Mouse (Mus musculus) lung, embryonic 16.5 days (tissue): ENCODE results near the gene Il12a. TPM values are rescaled to one million over a fixed set of nuclear protein-coding genes. Genes with fewer than 3 reads are reported as not detected.

ENCODE experiments used
- ATAC-seq: fragments of 200-750 bp; cut with Nextera tagmentation; 2 replicates; pipeline ENCODE4 v1.8.0; 2017; ENCODE audit warnings: low read depth, mild to moderate bottlenecking, moderate library complexity
- H3K27ac ChIP-seq: fragments of 300-500 bp; sonication (generic); 2 replicates; pipeline ENCODE4 v1.5.1; 2014; ENCODE audit warnings: mild to moderate bottlenecking, control low read depth, low read length
- H3K27me3 ChIP-seq: fragments of 300-500 bp; sonication (generic); 2 replicates; pipeline ENCODE4 v1.6.1; 2014; ENCODE audit warnings: low read depth, low read length, mixed read lengths; ENCODE audit not compliant: control insufficient read depth, insufficient read depth
- H3K36me3 ChIP-seq: fragments of 300-500 bp; sonication (generic); 2 replicates; pipeline ENCODE4 v1.6.1; 2014; ENCODE audit warnings: low read length; ENCODE audit not compliant: control insufficient read depth, insufficient read depth
- H3K4me1 ChIP-seq: fragments of 300-500 bp; sonication (generic); replicated peaks from 2 replicates; pipeline ENCODE4 v1.6.1; 2014; ENCODE audit warnings: low read length, mixed read lengths; ENCODE audit not compliant: control insufficient read depth, insufficient read depth
- H3K4me2 ChIP-seq: fragments of 300-500 bp; sonication (generic); 2 replicates; pipeline ENCODE4 v1.6.1; 2014; ENCODE audit warnings: low read depth, low read length, control low read depth
- H3K4me3 ChIP-seq: fragments of 300-500 bp; sonication (generic); 2 replicates; pipeline ENCODE4 v1.5.1; 2014; ENCODE audit warnings: mild to moderate bottlenecking, low read length, control low read depth
- H3K9ac ChIP-seq: fragments of 300-500 bp; sonication (generic); 2 replicates; pipeline ENCODE4 v1.6.1; 2014; ENCODE audit warnings: low read length, control low read depth
- H3K9me3 ChIP-seq: fragments of 300-500 bp; sonication (generic); 2 replicates; pipeline ENCODE4 v1.6.1; 2016; ENCODE audit warnings: low read length; ENCODE audit not compliant: control insufficient read depth
- WGBS: fragments of 180-500 bp; shearing (Covaris S2); extraction: QIAGEN DNeasy Blood & Tissue Kit; methylation state at CpG from one replicate; pipeline ENCODE4 v1.1.7; 2014; 5-methylcytosine and 5-hydroxymethylcytosine counted together
- polyA plus RNA-seq: library from polyadenylated mRNA; unstranded; fragments of >200 nt; fragmentation: Nextera tagmentation; extraction: Ambion mirVana; gene quantifications from 2 replicates; pipeline ENCODE4 v1.2.1, GENCODE M21; 2015

The Il12a gene
- polyA plus RNA-seq, 1 experiment from 2014 or later, result 0.33 TPM

GRCm38 (mm10) chr3:68662386-68662785, 28.1 kb upstream of the Il12a start:
- Histone ChIP-seq H3K4me3 (no peak overlapping the region), H3K27me3 (no peaks in the 10 kb centered on the region), H3K27ac (no peak overlapping the region), H3K9ac (no peak overlapping the region), H3K36me3 (no peaks in the 10 kb centered on the region), H3K4me1 (no peaks in the 10 kb centered on the region), H3K4me2 (no peak overlapping the region), H3K9me3 (no peaks in the 10 kb centered on the region)
- no peak for ATAC-seq
- WGBS, result 68% methylated on average over 5 of the region's 5 CpGs

- Histone ChIP-seq H3K36me3 (no peaks in the 10 kb centered on the region), H3K9me3 (no peaks in the 10 kb centered on the region), H3K4me2 (no peak overlapping the region), H3K27ac (no peak overlapping the region), H3K4me1 (no peaks in the 10 kb centered on the region), H3K4me3 (no peak overlapping the region), H3K27me3 (no peaks in the 10 kb centered on the region), H3K9ac (no peak overlapping the region)
- 77% methylated on average over 6 of the region's 6 CpGs for WGBS
- ATAC-seq, result no peak
Observed at GRCm38 (mm10) chr3:68664337-68664736, 26.1 kb upstream of the Il12a start.

- no peak overlapping the region for H3K27ac ChIP-seq
- H3K36me3 ChIP-seq, result no peaks in the 10 kb centered on the region
- H3K9ac ChIP-seq, result no peak overlapping the region
- ATAC-seq, result no peak
- no peak overlapping the region for H3K4me3 ChIP-seq
- H3K9me3 ChIP-seq, result no peaks in the 10 kb centered on the region
- WGBS, result 90% methylated on average over 7 of the region's 7 CpGs
- no peak overlapping the region for H3K4me2 ChIP-seq
- H3K4me1 ChIP-seq, result no peaks in the 10 kb centered on the region
- H3K27me3 ChIP-seq, result no peaks in the 10 kb centered on the region
Observed at GRCm38 (mm10) chr3:68666377-68666776, 24.1 kb upstream of the Il12a start.

GRCm38 (mm10) chr3:68667852-68668251, 22.6 kb upstream of the Il12a start:
- Histone ChIP-seq H3K4me1 (no peaks in the 10 kb centered on the region), H3K4me2 (no peak overlapping the region), H3K27ac (no peak overlapping the region), H3K4me3 (no peak overlapping the region), H3K9ac (no peak overlapping the region), H3K9me3 (no peaks in the 10 kb centered on the region), H3K27me3 (no peaks in the 10 kb centered on the region), H3K36me3 (no peaks in the 10 kb centered on the region)
- no peak for ATAC-seq
- 89% methylated on average over 1 of the region's 1 CpGs for WGBS

GRCm38 (mm10) chr3:68669418-68669974, 20.9 kb upstream of the Il12a start:
- Histone ChIP-seq H3K36me3 (no peaks in the 10 kb centered on the region), H3K4me3 (no peak overlapping the region), H3K9ac (no peak overlapping the region), H3K9me3 (no peaks in the 10 kb centered on the region), H3K27me3 (no peaks in the 10 kb centered on the region), H3K4me2 (no peak overlapping the region), H3K27ac (no peak overlapping the region), H3K4me1 (no peaks in the 10 kb centered on the region)
- 64% methylated on average over 5 of the region's 5 CpGs for WGBS
- ATAC-seq, result no peak

- 0 out of 2 replicates have a peak overlapping the region, but pooled peaks have one; percentile 33 for H3K27ac ChIP-seq
- no peaks in the 10 kb centered on the region for H3K27me3 ChIP-seq
- no peaks in the 10 kb centered on the region for H3K9me3 ChIP-seq
- no peak for ATAC-seq
- no peak overlapping the region for H3K9ac ChIP-seq
- no peak overlapping the region for H3K4me2 ChIP-seq
- WGBS, result 55% methylated on average over 2 of the region's 2 CpGs
- H3K4me1 ChIP-seq, result peaks cover 12% of the 10 kb centered on the region
- no peaks in the 10 kb centered on the region for H3K36me3 ChIP-seq
- no peak overlapping the region for H3K4me3 ChIP-seq
Observed at GRCm38 (mm10) chr3:68674721-68675120, 15.7 kb upstream of the Il12a start.

- Histone ChIP-seq H3K4me2 (no peak overlapping the region), H3K36me3 (no peaks in the 10 kb centered on the region), H3K27me3 (no peaks in the 10 kb centered on the region), H3K4me3 (no peak overlapping the region), H3K27ac (no peak overlapping the region), H3K9ac (no peak overlapping the region), H3K9me3 (no peaks in the 10 kb centered on the region), H3K4me1 (peaks cover 12% of the 10 kb centered on the region)
- WGBS, result 70% methylated on average over 12 of the region's 12 CpGs
- no peak for ATAC-seq
Observed at GRCm38 (mm10) chr3:68675216-68675835, 15.1 kb upstream of the Il12a start.

- peaks cover 12% of the 10 kb centered on the region for H3K4me1 ChIP-seq
- H3K4me3 ChIP-seq, result peak overlapping the region; percentile 36
- H3K36me3 ChIP-seq, result no peaks in the 10 kb centered on the region
- H3K9ac ChIP-seq, result peak overlapping the region; percentile 42
- H3K9me3 ChIP-seq, result no peaks in the 10 kb centered on the region
- 33% methylated on average over 10 of the region's 10 CpGs for WGBS
- peak overlapping the region; percentile 91 for H3K27ac ChIP-seq
- ATAC-seq, result peak; percentile 11; the same call in 1 of the 2 replicates
- no peaks in the 10 kb centered on the region for H3K27me3 ChIP-seq
- H3K4me2 ChIP-seq, result peak overlapping the region; percentile 56
Observed at GRCm38 (mm10) chr3:68675980-68676678, 14.3 kb upstream of the Il12a start.

GRCm38 (mm10) chr3:68676831-68677303, 13.6 kb upstream of the Il12a start:
- Histone ChIP-seq H3K36me3 (no peaks in the 10 kb centered on the region), H3K9me3 (no peaks in the 10 kb centered on the region), H3K4me2 (peak overlapping the region; percentile 56), H3K4me3 (peak overlapping the region; percentile 36), H3K27ac (peak overlapping the region; percentile 91), H3K27me3 (no peaks in the 10 kb centered on the region), H3K4me1 (peaks cover 12% of the 10 kb centered on the region), H3K9ac (peak overlapping the region; percentile 42)
- 2% methylated on average over 17 of the region's 17 CpGs for WGBS
- peak; percentile 98 for ATAC-seq
